Mouse (Mus musculus) bone marrow macrophage, adult 2 months (primary cell): ENCODE measurements around the gene Col4a2.

Experiments
- CTCF ChIP-seq: IDR thresholded peaks from 2 replicates; pipeline ENCODE4 v1.5.1; 2012; ENCODE audit warnings: low read depth, mild to moderate bottlenecking, low read length, moderate library complexity
- POLR2A ChIP-seq: IDR thresholded peaks from 2 replicates; pipeline ENCODE4 v1.6.1; 2012; ENCODE audit warnings: mild to moderate bottlenecking, low read depth, low read length, borderline replicate concordance

DNA sequence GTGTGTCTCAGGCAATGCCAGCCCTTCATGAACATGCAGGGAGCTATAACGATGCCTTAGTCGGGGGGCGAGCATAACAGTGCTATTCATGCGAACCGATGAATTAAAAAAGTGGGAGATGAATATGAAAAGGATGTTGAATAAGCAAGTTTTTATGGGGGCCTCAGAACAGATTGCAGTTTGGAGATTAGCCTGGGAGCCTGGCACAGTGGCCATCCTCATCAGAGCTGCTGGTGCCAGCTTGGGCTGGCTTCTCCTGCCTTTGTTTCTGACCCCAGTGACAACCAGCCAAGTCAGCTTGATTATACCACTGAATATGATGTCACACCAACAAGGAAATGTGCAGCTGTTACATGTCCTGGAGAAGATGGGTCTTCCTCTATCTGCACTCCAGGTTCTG, 23.7 kb downstream of the Col4a2 start:
- TF ChIP-seq CTCF (no peak), POLR2A (no peak)
